Mouse (Mus musculus) lung, adult 2 months (tissue): ENCODE data around the gene Gm42669. TPM values are rescaled to one million over a fixed set of nuclear protein-coding genes. Genes with fewer than 3 reads are reported as not detected.

ENCODE experiments used
- DNase-seq: peaks from one replicate; pipeline ENCODE4 v3.0.0; 2022
- H3K4me1 ChIP-seq: fragments of 200-500 bp; 2 replicates; pipeline ENCODE4 v1.6.1; 2011; ENCODE audit warnings: low read length; ENCODE audit not compliant: control insufficient read depth, insufficient read depth
- H3K4me3 ChIP-seq: fragments of 200-500 bp; replicated peaks from 2 replicates; pipeline ENCODE3; 2011; ENCODE audit warnings: low read depth, mild to moderate bottlenecking, control low read depth, low read length; ENCODE audit errors: extremely low read depth
- CTCF ChIP-seq: fragments of 200-500 bp; IDR thresholded peaks from 2 replicates; pipeline ENCODE4 v1.5.1; 2011; ENCODE audit warnings: mild to moderate bottlenecking, low read length, control low read depth; ENCODE audit not compliant: insufficient read depth
- POLR2A ChIP-seq: fragments of 200-500 bp; IDR thresholded peaks from 2 replicates; pipeline ENCODE4 v1.6.1; 2011; ENCODE audit warnings: low read depth, mild to moderate bottlenecking, control low read depth, low read length, borderline replicate concordance; ENCODE audit errors: extremely low read depth
- WGBS: fragments of 180-500 bp; shearing (Covaris S2); methylation state at CpG from one replicate; pipeline ENCODE4 v1.1.7; 2018; 5-methylcytosine and 5-hydroxymethylcytosine counted together
- polyA plus RNA-seq: library from polyadenylated mRNA; depleted of rRNA; stranded (reverse); fragments of >200 nt; gene quantifications from 2 replicates; pipeline ENCODE4 v1.2.3, GENCODE M21; 2012; rRNA removed

Gm42669 gene
- polyA plus RNA-seq, 1 experiment: 0.06 TPM

DNA sequence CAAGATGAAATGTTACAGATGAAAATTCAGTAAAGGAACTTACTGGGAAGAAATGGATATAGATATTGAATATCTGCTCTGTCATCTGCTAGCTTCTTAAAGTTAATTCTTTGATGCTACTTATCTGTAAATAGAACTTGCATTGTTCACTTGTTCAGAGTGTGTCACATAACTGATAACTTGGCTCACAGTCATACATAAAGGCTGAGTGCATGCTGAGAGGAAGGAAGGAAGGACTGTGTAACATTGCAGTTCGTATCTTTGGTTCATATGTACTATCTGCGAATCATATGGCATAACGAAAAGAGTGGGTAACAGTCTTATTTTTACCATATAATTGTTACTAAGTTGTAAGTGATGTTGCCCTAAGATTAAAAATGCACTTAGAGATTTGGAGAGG is 113.9 kb downstream of the Gm42669 start:
- TF ChIP-seq POLR2A: no peak
- no peak for TF ChIP-seq CTCF
- no peaks in the 10 kb centered on the region for H3K4me1 ChIP-seq
- no peak overlapping the region for H3K4me3 ChIP-seq
- DNase-seq: no peak
- WGBS: 83% methylated on average over 3 of the region's 3 CpGs

Other genes with a start within 250 kb of the Gm42669 start
- 44.8 and 47.3 TPM in 2 replicates for gene Tgfbr3, start 218.0 kb upstream of the Gm42669 start, polyA plus RNA-seq
- gene Brdt, start 176.5 kb upstream of the Gm42669 start, polyA plus RNA-seq: 0.71 and 1.1 TPM in 2 replicates
- 1.9 and 2.0 TPM in 2 replicates for gene Ephx4, start 104.9 kb upstream of the Gm42669 start, polyA plus RNA-seq
- 0.03 and 0.14 TPM in 2 replicates for gene Lpcat2b, start 76.1 kb upstream of the Gm42669 start, polyA plus RNA-seq
- 1.0 and 1.2 TPM in 2 replicates for gene Btbd8, start 69.6 kb upstream of the Gm42669 start, polyA plus RNA-seq
- gene 1700028K03Rik, start 27.1 kb downstream of the Gm42669 start, polyA plus RNA-seq: not detected in 2 replicates
- 1.5 and 2.5 TPM in 2 replicates for gene Rpap2, start 89.8 kb downstream of the Gm42669 start, polyA plus RNA-seq
- gene Glmn, start 90.3 kb downstream of the Gm42669 start, polyA plus RNA-seq: 0.80 and 0.85 TPM in 2 replicates
- 0.73 and 2.0 TPM in 2 replicates for gene Gfi1, start 218.4 kb downstream of the Gm42669 start, polyA plus RNA-seq